Mouse (Mus musculus): ENCODE results near the gene Sec31a.

Sec31a gene

DNA sequence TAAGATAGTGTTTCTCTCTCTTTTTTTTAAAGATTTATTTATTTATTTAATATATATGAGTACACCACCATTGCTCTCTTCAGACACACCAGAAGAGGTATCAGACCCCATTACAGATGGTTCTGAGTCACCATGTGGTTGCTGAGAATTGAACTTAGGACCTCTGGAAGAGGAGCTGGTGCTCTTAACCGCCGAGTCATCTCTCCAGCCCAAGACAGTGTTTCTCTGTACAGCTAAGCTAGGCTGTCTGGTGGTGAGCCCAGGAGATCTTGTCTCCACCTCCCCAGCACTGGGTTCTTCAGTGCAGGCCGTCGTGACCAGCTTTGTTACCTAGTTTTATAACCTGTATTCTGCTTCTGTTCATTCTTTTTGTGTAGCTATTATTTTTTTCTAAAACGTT is 5.8 kb downstream of the Sec31a start:
- DNase-seq (ENCODE audit: low spot score in 2 of 2) = no peak

DNA sequence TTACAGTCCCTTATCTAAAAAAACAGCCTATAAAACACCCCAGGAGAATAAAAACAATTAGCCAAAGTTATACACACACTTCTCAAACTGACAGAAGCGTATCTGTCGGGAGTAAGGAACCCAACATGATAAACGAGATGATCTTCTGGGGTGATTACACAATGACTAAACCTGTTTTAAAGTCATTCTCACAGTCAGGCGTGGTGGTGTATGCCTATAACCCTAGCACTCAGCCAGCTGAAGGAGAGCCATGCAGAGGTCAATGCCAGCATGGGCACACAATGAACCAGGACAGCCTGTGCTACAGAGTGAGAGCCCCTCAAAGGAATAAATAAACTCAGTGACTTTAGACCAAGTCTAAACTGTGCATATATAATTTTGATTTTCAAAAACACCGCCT is 7.5 kb downstream of the Sec31a start:
- DNase-seq (ENCODE audit: low spot score in 2 of 2) = no peak

DNA sequence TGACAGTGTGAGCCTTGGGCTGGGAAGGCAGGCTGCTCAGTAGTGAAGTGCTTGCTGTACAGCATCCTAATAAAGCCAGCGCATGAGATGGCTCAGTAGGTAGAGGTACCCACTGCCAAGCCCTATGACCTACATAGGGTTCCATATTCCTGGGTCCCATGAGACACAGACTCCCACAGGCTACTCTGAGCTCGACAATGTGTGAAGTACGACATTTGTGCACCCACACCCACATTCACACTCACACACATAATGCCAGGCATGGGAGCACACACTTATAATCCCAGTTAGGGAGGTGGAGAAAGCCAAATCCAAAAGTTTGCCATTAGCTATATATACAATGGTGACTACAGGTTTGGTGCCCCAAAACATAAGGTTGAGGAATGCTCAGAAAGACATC is 19.3 kb downstream of the Sec31a start:
- DNase-seq (ENCODE audit: low spot score in 2 of 2) = no peak

DNA sequence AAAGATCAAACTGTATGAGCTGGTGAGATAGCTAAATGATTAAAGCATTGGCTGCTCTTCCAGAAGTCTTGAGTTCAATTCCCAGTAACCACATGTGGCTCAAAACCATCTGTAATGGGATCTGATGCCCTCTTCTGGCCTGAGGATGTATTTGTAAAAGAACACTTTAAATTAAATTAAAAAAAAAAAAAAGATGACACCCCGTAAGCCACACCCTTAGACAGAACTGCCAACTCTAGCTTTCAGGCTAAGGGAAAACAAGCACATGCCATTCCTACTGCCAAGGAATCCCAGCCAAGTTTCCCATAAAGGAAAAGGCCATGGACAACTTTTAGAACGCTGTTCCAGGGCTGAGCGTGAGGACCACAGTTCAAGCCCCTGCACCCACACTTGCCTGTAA is 22.4 kb downstream of the Sec31a start:
- DNase-seq (ENCODE audit: low spot score in 2 of 2) = no peak

DNA sequence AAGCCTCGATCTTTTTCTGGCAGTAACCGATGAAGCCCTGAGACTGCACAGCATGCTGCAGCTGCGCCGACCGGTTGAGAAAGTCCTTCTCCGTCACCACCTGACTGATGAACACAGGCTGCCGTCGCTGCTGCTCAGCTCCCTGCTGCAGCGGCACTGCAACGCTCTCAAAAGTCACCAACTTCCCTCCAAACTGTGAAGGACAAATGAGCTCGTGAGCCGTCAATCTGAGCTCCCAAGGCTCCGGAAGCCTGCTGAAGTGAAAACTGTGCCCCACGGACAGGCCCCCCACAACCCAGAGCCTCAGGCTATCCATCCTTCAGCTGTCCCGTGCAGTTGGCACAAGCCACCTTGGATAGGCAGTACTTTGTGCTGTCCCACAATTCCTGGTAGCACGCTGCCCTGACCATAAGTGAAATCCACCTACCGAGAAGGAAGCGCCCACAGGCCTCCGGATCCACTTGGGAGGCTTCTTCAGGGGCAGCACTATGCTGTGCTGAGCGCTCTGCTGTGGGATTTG is 23.5 kb downstream of the Sec31a start:
- no peak for DNase-seq (ENCODE audit: low spot score in 2 of 2)

DNA sequence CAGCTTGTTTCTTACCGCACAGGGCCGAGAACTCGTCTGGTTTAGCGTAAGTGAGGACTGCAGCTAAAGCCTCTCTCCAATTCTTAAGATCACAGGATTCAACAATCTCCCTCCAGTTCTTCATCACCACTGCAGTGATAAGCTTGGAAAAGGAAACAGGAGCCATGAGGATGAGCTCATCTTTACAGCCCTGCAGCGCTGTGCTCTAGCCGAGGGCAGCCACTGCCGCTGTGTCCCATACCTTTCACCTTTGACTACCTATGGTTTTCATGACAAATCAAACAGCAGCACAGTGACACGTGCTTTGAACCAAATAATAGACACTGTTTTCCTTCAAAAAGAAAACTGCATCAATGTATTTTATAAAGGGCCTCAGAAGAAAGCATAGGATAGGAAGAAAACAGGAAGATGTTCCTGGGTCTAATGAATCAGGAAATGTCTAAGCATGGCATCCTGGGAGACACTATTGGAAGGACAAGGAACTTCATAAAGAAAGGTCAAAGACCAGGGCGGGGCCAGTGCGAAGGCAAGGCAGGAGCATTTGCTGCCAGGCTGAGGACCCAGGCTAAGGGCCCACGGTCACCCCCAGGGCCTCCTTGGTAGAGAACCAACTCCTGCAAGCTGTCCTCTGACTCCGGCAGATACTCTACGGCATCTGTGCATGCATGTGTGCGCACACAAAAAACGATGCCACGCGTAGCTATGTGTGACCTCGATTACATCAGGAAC is 32.1 kb downstream of the Sec31a start:
- no peak for DNase-seq (ENCODE audit: low spot score in 2 of 2)

DNA sequence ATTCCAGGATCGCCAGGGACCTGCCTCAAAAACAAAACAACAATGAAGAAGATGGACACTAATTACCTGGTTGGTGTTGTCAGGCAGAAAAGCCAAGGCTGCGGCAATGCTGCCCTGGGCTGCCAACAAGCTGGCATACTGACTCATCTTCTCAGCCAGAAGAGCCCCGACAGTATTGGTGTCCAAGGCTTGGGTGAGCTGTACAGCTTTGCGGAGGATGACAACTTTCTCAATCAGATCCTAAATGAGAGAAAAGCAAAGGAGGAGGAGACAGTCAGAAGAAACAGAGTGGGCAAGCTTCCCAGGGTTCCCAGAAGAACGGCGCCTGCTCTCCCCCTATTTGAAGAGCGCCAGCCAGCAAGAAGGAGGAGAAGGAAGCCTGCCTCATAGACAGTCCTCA is 34.9 kb downstream of the Sec31a start:
- peak; percentile 56 to 57 for DNase-seq (ENCODE audit: low spot score in 2 of 2)

DNA sequence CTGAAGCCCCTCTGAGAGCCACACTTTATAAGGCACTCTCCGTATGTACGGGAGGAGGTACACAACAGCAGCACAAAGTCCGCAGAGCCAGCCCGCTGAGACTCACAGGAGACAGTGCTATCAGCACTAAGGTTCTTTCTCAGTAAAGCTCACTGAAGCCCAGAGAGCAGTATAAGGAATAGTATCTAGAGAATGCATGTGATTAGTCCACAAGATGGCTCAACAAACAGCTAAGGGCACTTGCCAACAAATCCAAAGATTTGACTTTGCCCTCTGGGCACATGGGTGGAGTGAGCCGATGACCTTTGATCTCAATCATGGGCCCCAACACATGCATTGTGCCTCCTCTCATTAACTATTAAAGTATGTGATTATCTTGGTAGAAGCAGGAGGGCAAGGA is 35.8 kb downstream of the Sec31a start:
- DNase-seq (ENCODE audit: low spot score in 2 of 2) = no peak

DNA sequence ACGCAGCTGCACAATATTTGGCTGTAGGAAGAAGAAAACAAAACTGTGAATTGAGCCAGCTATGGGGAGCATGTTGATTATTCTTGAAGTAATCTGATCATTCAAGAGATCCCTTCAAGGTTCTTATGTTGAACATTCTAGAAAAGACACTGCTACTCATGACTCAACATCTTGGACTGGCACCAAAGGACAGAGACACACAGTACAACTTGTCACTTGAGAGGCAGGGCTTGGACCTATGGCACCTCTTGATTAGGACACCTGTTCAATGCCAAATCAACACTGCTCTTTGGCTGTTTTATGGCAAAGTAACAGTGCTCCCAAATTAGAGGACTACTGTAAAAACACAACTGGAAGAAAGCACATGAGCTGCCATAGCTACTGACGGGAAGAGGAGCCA is 37.1 kb downstream of the Sec31a start:
- DNase-seq (ENCODE audit: low spot score in 2 of 2) = no peak

DNA sequence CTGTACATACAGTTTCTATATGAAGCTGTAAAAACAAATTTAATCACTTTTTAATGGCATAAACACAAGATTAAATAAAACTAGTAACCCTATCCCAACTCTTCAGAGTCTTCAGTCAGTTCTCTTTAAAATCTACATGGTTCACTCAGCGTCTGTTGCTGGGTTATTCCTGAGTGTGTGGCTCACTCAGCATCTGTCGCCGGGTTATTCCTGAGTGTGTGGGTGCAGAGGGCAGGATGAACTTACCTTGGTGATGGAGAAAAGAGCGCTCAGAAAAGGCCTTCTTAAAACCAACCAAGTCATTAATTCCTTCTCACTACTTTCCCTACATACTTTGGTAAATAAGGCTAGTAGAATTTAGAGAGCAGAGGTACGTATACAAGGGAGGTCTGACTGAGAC is 37.8 kb downstream of the Sec31a start:
- no peak for DNase-seq (ENCODE audit: low spot score in 2 of 2)

DNA sequence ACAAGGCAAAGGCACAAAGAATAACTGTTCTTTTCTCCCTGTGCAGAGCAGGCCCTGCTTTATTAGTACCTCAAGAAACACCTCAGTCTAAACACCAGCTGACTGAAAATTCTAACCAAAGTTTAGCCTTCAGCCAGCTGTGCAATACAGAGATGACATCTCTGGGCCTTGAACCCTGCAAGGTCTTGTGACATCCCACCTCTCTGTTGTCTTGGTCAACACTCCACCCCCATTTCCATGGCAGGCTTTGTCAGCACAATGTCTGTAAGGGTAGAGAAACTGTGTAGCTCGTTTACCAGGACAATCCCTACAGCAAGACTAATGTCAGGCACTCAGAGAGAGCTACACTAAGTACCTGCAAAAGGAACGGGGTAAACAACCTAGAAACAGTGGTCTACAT is 38.7 kb downstream of the Sec31a start:
- DNase-seq (ENCODE audit: low spot score in 2 of 2) = no peak

DNA sequence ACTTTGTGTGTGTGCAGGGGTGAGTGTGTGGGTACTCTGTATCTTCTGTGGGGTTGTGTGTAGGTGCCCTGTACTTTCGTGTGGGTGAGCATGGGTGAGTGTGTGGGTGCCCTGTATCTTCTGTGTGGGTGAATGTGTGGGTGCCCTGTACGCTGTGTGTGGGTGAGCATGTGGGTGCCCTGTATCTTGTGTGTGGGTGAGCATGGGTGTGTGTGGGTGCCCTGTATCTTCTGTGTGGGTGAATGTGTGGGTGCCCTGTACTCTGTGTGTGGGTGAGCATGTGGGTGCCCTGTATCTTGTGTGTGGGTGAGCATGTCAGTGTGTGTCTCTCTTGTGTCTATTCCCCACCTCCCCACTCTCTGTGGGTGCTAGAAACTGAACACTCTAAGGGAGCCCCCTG is 41.3 kb downstream of the Sec31a start:
- DNase-seq (ENCODE audit: low spot score in 2 of 2) = no peak

DNA sequence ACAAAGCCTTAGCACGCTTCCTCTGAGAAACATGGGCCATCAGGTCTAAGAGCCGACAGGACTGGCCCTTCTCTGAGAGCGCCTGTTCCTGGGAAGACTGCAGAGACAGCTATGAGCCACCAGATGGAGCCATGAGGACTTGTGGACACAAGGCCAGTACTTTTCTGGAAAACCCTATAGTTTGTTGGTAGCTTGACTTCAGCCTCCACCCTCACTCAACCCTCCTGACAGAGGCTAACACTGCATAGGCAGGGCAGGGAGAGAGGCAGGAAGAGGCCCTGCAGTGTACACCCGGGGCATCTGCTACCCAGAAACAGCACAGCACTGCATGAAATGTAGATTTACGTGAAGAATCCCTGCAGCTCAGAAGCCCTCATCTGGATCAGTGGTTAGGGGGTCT is 42.1 kb downstream of the Sec31a start:
- DNase-seq (ENCODE audit: low spot score in 2 of 2) = peak; percentile 49 to 62

DNA sequence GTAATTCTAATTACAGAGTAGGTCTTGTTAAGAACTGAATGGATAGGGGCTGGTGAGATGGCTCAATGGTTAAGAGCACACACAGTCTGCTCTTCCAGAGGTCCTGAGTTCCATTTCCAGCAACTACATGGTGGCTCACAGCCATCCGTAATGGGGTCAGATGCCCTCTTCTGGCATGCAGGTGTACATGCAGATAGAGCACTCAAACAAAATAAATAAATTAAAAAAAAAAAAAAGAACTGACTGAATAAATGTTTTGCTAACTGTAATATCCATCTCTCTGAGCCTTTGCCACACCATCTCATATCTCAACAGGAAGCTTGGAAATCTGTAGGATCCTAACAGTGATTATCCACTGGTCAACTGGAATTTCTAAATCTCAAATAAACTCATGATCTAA is 45.1 kb downstream of the Sec31a start:
- DNase-seq (ENCODE audit: low spot score in 2 of 2) = no peak

DNA sequence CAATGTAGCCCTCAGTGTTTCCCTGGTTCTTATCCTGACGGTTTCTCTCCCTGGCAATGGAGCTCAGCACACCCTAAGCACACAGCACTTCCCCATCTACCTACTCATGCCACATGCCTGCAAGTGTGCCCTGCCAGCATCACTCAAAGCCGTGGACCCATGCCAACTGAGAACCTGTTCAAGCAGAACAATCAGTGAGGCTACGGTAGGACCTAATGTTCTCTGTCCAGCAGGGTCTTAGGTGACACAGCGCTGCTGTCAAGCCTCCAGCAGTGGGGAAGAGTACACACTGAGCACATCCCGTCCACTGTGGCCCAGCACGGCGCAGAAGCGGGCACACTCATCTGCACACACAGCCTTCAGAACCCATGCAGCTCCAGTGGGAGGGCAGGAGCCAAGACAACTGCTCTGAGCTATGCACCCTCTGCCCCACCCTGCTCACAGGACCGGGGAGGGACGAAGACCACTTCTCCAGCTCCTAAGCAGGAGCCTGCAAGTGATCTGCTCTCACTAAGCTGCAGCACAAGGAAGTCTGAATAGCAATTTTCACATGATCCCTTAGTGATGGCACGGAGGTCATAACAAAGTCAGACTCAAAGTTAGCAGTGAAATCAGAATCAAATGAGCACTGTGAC is 46.1 kb downstream of the Sec31a start:
- DNase-seq (ENCODE audit: low spot score in 2 of 2) = peak in 1 of 2 experiments; percentile 19

DNA sequence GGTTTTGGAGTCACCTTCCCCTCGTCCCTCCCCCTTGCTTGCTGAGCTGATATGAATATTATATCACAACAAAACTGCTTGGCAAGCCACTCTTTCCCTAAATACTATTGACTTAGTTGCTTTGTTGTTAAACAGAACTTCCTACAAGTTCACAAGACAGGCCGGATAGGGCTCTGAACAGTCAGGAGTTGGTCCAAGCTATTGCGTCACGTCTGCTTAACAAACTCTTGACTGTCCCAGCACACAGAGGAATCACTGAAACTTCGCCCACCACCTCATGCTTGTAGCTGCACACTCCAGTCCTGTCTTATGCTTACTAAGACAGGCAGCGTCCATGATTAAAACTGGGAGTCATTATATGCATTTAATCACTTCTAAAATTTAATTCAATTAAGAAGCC is 46.9 kb downstream of the Sec31a start:
- no peak for DNase-seq (ENCODE audit: low spot score in 2 of 2)

DNA sequence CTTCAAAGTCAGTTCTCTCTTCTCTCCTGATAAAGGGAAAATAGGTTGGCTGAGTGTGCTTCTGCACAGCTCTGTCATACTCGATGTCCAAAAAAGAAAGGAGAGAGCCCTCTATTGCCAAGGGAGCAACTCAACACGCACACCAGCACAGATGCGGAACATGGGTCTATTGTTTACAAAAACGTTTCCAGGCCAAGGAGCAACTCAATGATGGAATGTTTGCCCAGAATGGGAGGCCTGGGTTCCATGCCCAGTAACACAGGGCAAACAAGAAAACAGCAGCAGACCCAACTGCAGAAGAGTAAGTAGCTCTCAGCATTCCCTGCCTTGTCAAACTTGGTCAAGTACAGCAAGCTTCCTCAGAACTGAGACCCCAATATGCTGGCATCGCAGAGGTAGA is 47.5 kb downstream of the Sec31a start:
- DNase-seq (ENCODE audit: low spot score in 2 of 2) = no peak

DNA sequence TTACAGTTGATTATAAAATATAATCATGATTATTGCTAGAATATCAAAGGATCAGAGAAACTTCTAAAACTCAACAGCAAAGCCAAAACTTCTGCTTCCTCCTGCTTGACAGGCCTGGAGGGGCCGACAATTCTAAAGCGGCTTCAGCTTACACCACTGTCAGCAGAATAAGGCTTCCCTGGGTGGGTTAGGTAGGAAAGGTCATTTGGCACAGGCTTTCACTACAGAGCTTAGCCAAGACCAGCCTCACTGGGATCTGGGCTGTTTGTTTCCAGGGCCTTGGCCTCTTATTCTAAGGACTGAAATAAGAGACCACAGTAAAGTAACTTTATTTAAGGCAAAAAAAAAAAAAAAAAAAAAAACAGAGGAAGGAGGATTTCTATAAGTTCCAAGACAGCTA is 49.0 kb downstream of the Sec31a start:
- no peak for DNase-seq (ENCODE audit: low spot score in 2 of 2)

DNA sequence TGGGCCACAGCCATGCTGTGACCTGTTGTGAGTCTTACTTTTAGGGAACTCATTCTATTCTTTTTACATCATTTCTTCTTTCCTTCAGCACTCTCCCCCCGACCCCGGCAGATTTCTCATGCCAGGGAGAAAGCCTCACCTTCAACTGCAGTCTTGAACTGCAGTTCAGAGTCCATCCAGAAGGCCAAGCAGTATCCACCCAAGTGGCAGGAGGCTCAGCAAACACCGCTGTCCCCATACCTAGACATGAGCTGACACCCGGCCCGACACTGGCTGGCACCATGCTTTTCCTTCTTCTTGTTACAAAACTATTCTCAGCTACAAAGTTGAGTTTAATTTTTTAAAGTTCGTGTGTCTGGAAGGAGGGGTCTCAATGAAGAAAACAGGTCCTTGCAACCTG is 55.7 kb downstream of the Sec31a start:
- no peak for DNase-seq (ENCODE audit: low spot score in 2 of 2)

DNA sequence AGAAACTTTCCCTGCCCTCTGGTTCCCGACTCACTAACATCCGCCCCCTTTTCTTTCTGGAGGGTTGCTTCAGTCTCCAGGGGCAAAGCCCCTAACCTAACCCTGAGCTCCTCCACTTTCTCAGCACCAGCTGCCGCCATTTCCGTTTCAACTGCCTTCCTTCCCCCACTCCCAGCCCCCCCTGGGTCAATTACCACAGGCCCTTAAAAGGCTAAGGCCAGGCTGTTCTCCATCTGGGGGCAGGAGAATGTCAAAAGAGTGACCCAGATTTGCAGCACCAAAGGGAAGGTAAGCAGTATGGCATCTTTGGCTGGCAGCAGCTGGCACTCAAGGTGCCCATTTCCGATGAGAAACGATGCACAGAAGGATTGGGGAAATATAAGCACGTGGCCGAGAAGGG is 57.7 kb downstream of the Sec31a start:
- DNase-seq (ENCODE audit: low spot score in 2 of 2) = no peak

DNA sequence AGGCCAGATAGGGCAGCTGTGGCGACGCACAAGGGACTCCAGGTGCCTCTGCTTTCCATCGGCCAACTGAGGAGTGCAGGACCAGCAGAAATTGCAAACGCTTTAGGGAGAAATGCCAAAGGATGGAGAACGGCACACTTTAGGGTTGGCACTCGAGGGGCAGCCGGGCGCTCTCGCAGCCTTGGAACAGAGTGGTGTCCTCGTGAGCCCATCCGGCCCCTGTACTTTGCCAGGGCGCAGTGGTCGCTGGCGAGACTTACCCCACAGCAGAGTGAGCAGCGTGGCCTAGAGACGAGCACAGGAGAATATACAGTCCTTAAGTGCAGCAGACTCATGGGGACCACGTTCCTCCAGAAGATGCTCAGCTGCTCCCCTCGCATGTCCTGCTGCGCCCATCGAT is 61.4 kb downstream of the Sec31a start:
- no peak for DNase-seq (ENCODE audit: low spot score in 2 of 2)

DNA sequence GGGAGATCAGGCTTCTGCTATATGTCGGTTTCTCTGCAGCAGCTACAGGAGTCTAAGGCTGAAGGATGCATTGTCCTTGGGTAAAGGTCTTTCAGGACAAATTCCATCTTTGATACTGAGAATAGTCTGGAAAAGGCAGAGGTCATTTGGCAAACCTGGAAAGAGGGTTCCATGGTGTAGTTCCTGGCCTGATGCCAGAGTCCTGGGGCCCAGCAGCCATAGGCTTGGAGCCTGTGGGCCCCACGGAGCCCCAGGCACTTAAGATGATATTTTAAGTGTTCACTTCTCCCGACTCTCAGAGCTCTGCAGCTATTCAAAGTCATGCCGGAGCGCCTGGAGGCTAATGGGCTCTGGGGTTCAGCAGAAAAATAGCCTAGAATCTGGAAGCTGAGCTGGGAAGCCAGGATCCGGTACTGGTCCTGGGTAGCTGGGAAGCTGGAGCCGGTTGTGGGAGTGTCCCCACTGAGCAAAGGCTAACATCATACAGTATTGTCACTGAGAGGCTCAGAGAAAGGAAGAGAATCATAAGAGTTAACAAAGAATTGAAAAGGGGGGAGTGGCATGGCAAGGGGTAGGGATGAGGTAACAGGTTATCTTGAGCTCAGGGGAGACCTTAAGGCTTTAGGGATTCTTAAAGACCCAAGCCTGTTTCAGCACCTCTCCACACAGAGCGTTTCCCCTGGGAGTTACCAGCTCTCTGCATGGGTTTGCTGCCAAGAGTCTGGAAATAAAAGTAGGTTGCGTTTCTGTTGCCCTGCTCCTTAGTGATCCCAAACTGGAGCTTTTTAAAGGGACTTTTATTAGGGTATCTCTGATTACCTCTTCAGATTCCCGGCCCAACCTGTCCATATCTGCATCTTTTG is 62.8 kb downstream of the Sec31a start:
- no peak for DNase-seq (ENCODE audit: low spot score in 2 of 2)
